Mouse (Mus musculus) bone marrow, adult 2 months (tissue): Measurements from ENCODE around the gene Pam16.

ENCODE experiments used
- CTCF ChIP-seq: fragments of 200-500 bp; IDR thresholded peaks from 2 replicates; pipeline ENCODE4 v1.5.1; 2011; ENCODE audit warnings: low read length, control low read depth; ENCODE audit not compliant: control insufficient read depth, insufficient read depth
- POLR2A ChIP-seq: fragments of 200-500 bp; IDR thresholded peaks from 2 replicates; pipeline ENCODE4 v1.6.1; 2011; ENCODE audit warnings: low read depth, mild to moderate bottlenecking, control low read depth, low read length, borderline replicate concordance; ENCODE audit not compliant: control insufficient read depth

DNA sequence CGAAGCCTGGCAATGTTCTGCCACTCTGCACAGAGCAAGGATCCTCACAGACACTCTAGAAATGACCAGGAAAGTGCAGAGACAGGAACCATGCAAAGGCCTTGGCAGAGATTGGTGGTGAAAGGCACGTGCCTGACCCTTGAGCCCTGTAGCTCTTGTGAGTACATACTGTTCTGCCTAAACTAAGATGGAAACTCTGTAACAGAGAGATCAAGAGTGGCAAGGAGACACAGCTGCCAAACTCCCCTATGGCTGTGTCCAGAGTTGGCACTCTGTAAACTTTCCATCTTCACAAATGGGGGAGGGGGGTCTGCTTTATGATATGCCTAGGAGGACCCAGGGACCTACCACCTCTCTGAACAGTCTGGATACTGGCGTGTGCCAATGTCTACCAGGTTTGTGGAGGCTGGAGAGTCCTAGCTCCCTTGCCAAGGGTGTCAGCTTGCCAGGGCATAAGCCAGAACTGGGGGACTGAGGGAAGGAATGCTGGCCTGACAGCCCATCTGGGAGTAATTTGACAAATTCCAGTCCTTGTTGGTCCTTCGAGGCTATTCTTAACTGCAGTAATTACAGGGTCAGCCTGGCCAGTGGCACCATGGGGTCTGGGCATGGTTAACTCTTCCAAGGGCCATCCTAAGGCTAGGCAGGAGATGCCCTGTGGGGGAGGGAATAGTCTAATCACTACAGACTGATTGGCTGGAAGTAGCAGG, 28.1 kb upstream of the Pam16 start:
- TF ChIP-seq CTCF (no peak), POLR2A (no peak)
